Mouse (Mus musculus): ENCODE data around the gene Mtx1. TPM values are rescaled to one million over a fixed set of nuclear protein-coding genes. Genes with fewer than 3 reads are reported as not detected.

Gene Mtx1
- polyA plus RNA-seq, 1 experiment from 2014 or later: 183 TPM

- H3K9me3 ChIP-seq (ENCODE audit: control insufficient read depth, low read length): no peaks in the 10 kb centered on the region
- no peaks in the 10 kb centered on the region for H3K27me3 ChIP-seq (replicated peaks; ENCODE audit: control insufficient read depth, insufficient read depth, low read length)
- no peak within 1 kb of the TSS for H3K4me2 ChIP-seq (ENCODE audit: low read length)
- no peaks in the 10 kb centered on the region for H3K36me3 ChIP-seq (ENCODE audit: control insufficient read depth, insufficient read depth)
- no peak within 1 kb of the TSS for H3K4me3 ChIP-seq (replicated peaks; ENCODE audit: low read length)
- H3K27ac ChIP-seq (ENCODE audit: low read length): no peak within 1 kb of the TSS
- ATAC-seq: no peak
- H3K9ac ChIP-seq (replicated peaks; ENCODE audit: low read depth, low read length): no peak within 1 kb of the TSS
- H3K4me1 ChIP-seq (replicated peaks; ENCODE audit: control insufficient read depth, insufficient read depth, low read length): no peaks in the 10 kb centered on the region
- 56% methylated on average over 7 of the region's 7 CpGs for WGBS
Measured at GRCm38 (mm10) chr3:89259076-89259475, 32.2 kb upstream of the Mtx1 start, which contains the start of gene Dpm3. Gene Dpm3 (plus strand): TSS chr3:89259358.

DNA sequence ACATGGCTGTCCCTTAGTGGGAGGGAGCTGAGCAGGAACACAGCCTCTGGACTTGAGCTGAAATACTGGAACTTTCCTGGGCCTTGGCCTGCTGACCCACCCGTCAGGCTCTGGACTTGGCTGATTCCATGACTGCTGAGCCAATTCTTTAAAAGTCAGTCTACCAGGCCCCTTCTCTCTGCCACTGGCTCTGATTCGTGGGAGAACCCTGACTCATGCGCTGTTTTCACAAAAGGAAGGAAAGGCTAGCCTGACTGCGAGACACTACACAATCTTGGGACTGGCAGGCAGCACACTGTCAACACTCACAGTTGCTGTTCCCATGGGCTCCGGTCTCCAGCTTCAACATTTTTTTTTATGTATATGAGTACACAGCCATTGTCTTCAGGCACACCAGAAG lies 29.3 kb upstream of the Mtx1 start:
- 82% methylated on average over 5 of the region's 5 CpGs for WGBS
- Histone ChIP-seq H3K4me2 (ENCODE audit: low read length) (no peak overlapping the region), H3K4me3 (replicated peaks; ENCODE audit: low read length) (no peak overlapping the region), H3K9me3 (ENCODE audit: control insufficient read depth, low read length) (no peaks in the 10 kb centered on the region), H3K27ac (ENCODE audit: low read length) (no peak overlapping the region), H3K36me3 (ENCODE audit: control insufficient read depth, insufficient read depth) (no peaks in the 10 kb centered on the region), H3K27me3 (replicated peaks; ENCODE audit: control insufficient read depth, insufficient read depth, low read length) (no peaks in the 10 kb centered on the region), H3K9ac (replicated peaks; ENCODE audit: low read depth, low read length) (no peak overlapping the region), H3K4me1 (replicated peaks; ENCODE audit: control insufficient read depth, insufficient read depth, low read length) (0 out of 2 replicates have a peak, but pooled peaks cover 3% of the 10 kb centered on the region)
- no peak for ATAC-seq

GRCm38 (mm10) chr3:89254994-89255393 lies 28.1 kb upstream of the Mtx1 start:
- Histone ChIP-seq H3K27ac (ENCODE audit: low read length) (no peak overlapping the region), H3K36me3 (ENCODE audit: control insufficient read depth, insufficient read depth) (no peaks in the 10 kb centered on the region), H3K4me2 (ENCODE audit: low read length) (no peak overlapping the region), H3K9me3 (ENCODE audit: control insufficient read depth, low read length) (no peaks in the 10 kb centered on the region), H3K9ac (replicated peaks; ENCODE audit: low read depth, low read length) (no peak overlapping the region), H3K4me3 (replicated peaks; ENCODE audit: low read length) (no peak overlapping the region), H3K27me3 (replicated peaks; ENCODE audit: control insufficient read depth, insufficient read depth, low read length) (no peaks in the 10 kb centered on the region), H3K4me1 (replicated peaks; ENCODE audit: control insufficient read depth, insufficient read depth, low read length) (0 out of 2 replicates have a peak, but pooled peaks cover 3% of the 10 kb centered on the region)
- no peak for ATAC-seq
- WGBS: 86% methylated on average over 5 of the region's 5 CpGs

GRCm38 (mm10) chr3:89251365-89251895 lies 24.5 kb upstream of the Mtx1 start:
- no peak overlapping the region for H3K4me3 ChIP-seq (replicated peaks; ENCODE audit: low read length)
- no peak overlapping the region; the same call in 1 of the 2 replicates for H3K9ac ChIP-seq (replicated peaks; ENCODE audit: low read depth, low read length)
- no peak overlapping the region for H3K4me2 ChIP-seq (ENCODE audit: low read length)
- H3K27ac ChIP-seq (ENCODE audit: low read length): no peak overlapping the region
- WGBS: 11% methylated on average over 17 of the region's 17 CpGs
- no peaks in the 10 kb centered on the region for H3K36me3 ChIP-seq (ENCODE audit: control insufficient read depth, insufficient read depth)
- ATAC-seq: no peak
- no peaks in the 10 kb centered on the region for H3K9me3 ChIP-seq (ENCODE audit: control insufficient read depth, low read length)
- H3K27me3 ChIP-seq (replicated peaks; ENCODE audit: control insufficient read depth, insufficient read depth, low read length): no peaks in the 10 kb centered on the region
- H3K4me1 ChIP-seq (replicated peaks; ENCODE audit: control insufficient read depth, insufficient read depth, low read length): peaks cover 14% of the 10 kb centered on the region

DNA sequence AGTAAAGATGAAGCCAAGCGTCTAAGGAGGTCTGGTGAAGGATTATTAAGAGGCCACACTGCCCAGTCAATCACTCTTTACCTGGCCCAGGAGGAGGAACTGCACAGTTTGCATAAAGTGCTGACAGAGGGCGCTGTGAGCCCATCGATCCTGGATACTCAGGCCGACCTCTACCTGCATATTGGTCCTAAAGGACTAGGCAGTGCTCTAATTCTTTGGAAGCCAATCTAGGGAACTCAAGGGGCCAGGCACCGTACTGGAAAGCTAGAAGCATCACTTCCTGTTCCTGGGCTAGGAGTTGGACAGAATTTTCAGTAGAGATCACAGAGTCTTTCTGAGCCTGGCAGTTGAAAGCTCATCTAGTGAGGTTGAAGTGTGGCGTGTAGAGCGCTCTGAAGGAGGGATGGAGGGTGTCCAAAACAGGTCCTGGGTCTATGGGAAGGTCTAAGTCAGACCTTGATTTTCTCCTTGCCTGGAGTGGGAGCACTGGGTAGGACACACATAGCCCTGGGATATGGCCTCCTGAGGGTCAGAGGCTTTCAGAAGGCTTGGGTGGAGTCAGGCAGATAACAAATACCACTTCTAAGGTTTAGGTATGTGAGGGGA lies 23.6 kb upstream of the Mtx1 start:
- Histone ChIP-seq H3K9me3 (ENCODE audit: control insufficient read depth, low read length) (no peaks in the 10 kb centered on the region), H3K27me3 (replicated peaks; ENCODE audit: control insufficient read depth, insufficient read depth, low read length) (no peaks in the 10 kb centered on the region), H3K9ac (replicated peaks; ENCODE audit: low read depth, low read length) (no peak overlapping the region), H3K4me2 (ENCODE audit: low read length) (no peak overlapping the region), H3K27ac (ENCODE audit: low read length) (no peak overlapping the region), H3K36me3 (ENCODE audit: control insufficient read depth, insufficient read depth) (no peaks in the 10 kb centered on the region), H3K4me3 (replicated peaks; ENCODE audit: low read length) (no peak overlapping the region), H3K4me1 (replicated peaks; ENCODE audit: control insufficient read depth, insufficient read depth, low read length) (peaks cover 16% of the 10 kb centered on the region)
- no peak for ATAC-seq
- 26% methylated on average over 7 of the region's 7 CpGs for WGBS

GRCm38 (mm10) chr3:89247466-89247865 lies 20.6 kb upstream of the Mtx1 start:
- H3K27me3 ChIP-seq (replicated peaks; ENCODE audit: control insufficient read depth, insufficient read depth, low read length): no peaks in the 10 kb centered on the region
- no peak for ATAC-seq
- 88% methylated on average over 4 of the region's 4 CpGs for WGBS
- H3K4me3 ChIP-seq (replicated peaks; ENCODE audit: low read length): no peak overlapping the region
- peaks cover 40% of the 10 kb centered on the region for H3K4me1 ChIP-seq (replicated peaks; ENCODE audit: control insufficient read depth, insufficient read depth, low read length)
- no peaks in the 10 kb centered on the region; the same call in 1 of the 2 replicates for H3K36me3 ChIP-seq (ENCODE audit: control insufficient read depth, insufficient read depth)
- H3K9ac ChIP-seq (replicated peaks; ENCODE audit: low read depth, low read length): no peak overlapping the region
- no peak overlapping the region for H3K4me2 ChIP-seq (ENCODE audit: low read length)
- H3K9me3 ChIP-seq (ENCODE audit: control insufficient read depth, low read length): no peaks in the 10 kb centered on the region
- H3K27ac ChIP-seq (ENCODE audit: low read length): no peak overlapping the region

- H3K9ac ChIP-seq (replicated peaks; ENCODE audit: low read depth, low read length): peak within 1 kb of the TSS; percentile 85
- under 1% methylated on average over 42 of the region's 42 CpGs for WGBS
- H3K4me1 ChIP-seq (replicated peaks; ENCODE audit: control insufficient read depth, insufficient read depth, low read length): peaks cover 45% of the 10 kb centered on the region
- H3K27ac ChIP-seq (ENCODE audit: low read length): peak within 1 kb of the TSS; percentile 96
- ATAC-seq: peak; percentile 75
- no peaks in the 10 kb centered on the region for H3K27me3 ChIP-seq (replicated peaks; ENCODE audit: control insufficient read depth, insufficient read depth, low read length)
- peaks cover 7% of the 10 kb centered on the region for H3K36me3 ChIP-seq (ENCODE audit: control insufficient read depth, insufficient read depth)
- peak within 1 kb of the TSS; percentile 97 for H3K4me2 ChIP-seq (ENCODE audit: low read length)
- peak within 1 kb of the TSS; percentile 83 for H3K4me3 ChIP-seq (replicated peaks; ENCODE audit: low read length)
- H3K9me3 ChIP-seq (ENCODE audit: control insufficient read depth, low read length): no peaks in the 10 kb centered on the region
Measured at GRCm38 (mm10) chr3:89246261-89247100, 19.6 kb upstream of the Mtx1 start, which contains the start of gene Trim46. Gene Trim46 (minus strand): TSS chr3:89246309.

DNA sequence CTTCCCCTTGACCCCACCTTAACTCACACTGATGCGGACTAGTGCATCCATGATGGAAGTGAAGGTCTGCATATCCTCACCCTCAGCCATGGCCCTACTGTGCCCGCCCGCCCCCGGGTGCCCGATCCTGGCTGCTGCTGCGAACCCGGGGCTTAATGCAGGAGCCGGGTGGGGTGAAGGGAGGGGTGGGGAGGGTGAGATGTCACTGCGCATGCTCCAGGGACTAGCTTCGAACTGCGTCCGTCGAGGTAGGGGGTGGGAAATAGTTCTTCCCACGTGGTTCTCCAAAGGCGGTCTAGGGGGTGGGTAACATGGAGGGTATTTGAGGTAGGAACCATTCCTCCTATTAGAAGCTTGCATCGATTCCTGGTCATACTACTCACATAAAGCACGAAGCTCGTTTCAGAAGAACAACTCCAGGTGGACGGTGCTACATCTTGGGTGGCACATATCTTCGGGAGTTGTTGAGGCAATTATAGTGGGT lies 18.8 kb upstream of the Mtx1 start, which contains the start of gene Krtcap2:
Gene Krtcap2, plus strand, starts transcription at position 279 of the 484 bp plus-strand sequence.
- Histone ChIP-seq H3K36me3 (ENCODE audit: control insufficient read depth, insufficient read depth) (peaks cover 7% of the 10 kb centered on the region), H3K9ac (replicated peaks; ENCODE audit: low read depth, low read length) (peak within 1 kb of the TSS; percentile 85), H3K27me3 (replicated peaks; ENCODE audit: control insufficient read depth, insufficient read depth, low read length) (no peaks in the 10 kb centered on the region), H3K4me2 (ENCODE audit: low read length) (peak within 1 kb of the TSS; percentile 97), H3K4me1 (replicated peaks; ENCODE audit: control insufficient read depth, insufficient read depth, low read length) (peaks cover 41% of the 10 kb centered on the region), H3K4me3 (replicated peaks; ENCODE audit: low read length) (peak within 1 kb of the TSS; percentile 83), H3K27ac (ENCODE audit: low read length) (peak within 1 kb of the TSS; percentile 96), H3K9me3 (ENCODE audit: control insufficient read depth, low read length) (no peaks in the 10 kb centered on the region)
- ATAC-seq: peak; percentile 69
- 3% methylated on average over 20 of the region's 20 CpGs for WGBS

Data from forebrain, embryonic 16.5 days (tissue).